ENCODE assay signal across 30 mouse cellular contexts in the genomic region with DNA sequence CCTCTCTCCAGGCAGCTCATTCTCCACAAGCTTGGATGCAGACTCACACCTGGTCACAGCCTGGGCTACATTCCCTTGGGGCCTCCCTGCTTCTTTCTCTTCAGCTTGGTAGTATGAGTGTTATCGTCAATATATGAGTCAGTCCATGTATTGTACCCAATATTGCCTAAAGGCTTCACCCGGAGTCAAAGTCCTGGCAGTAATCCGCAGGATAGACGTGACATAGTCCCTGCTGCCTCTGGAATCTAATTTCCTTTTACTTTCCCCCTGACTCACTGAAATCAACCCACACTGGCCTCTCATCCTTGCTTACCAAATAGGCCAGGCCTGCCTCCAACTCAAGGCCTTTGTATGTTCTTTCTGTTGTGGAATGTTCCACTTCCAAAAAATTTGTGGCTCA.
A peak's percentile ranks its signal among the peaks of the same experiment; 100 is the strongest.
DNase-seq lines count a peak whose midpoint lies in the region; ATAC-seq and TF ChIP-seq lines count a peak whose summit lies in the region.
"Had no signal": no experiment of that assay in that cellular context is flagged by ENCODE, and none has a peak within 500 bp of the region (broad histone marks: within the 10 kb centered on the region; RNA-seq: fewer than 3 reads in every experiment).

No protein-coding gene starts in this region.

- H3K4me1 ChIP-seq in midbrain, embryonic 11.5 days (ENCODE audit: control insufficient read depth, insufficient read depth, low read length), result no peaks in the 10 kb centered on the region
- no peaks in the 10 kb centered on the region for H3K4me1 ChIP-seq in midbrain, embryonic 14.5 days (ENCODE audit: control insufficient read depth, insufficient read depth, low read length)
- H3K4me1 ChIP-seq in intestine, embryonic 15.5 days (replicated peaks), result no peaks in the 10 kb centered on the region
- no peaks in the 10 kb centered on the region for H3K4me1 ChIP-seq in stomach, postnatal 0 days (replicated peaks; ENCODE audit: control insufficient read depth, insufficient read depth)
- H3K4me1 ChIP-seq: embryonic facial prominence, embryonic 10.5 days; embryonic facial prominence, embryonic 13.5 days; forebrain, embryonic 12.5 days; forebrain, embryonic 15.5 days; heart, embryonic 10.5 days; heart, embryonic 13.5 days had no signal

- no peaks in the 10 kb centered on the region for H3K36me3 ChIP-seq in midbrain, embryonic 11.5 days (ENCODE audit: control insufficient read depth, insufficient read depth, low read length)
- no peaks in the 10 kb centered on the region for H3K36me3 ChIP-seq in midbrain, embryonic 14.5 days (ENCODE audit: control insufficient read depth, insufficient read depth, low read length)
- H3K36me3 ChIP-seq in intestine, embryonic 15.5 days, result no peaks in the 10 kb centered on the region
- no peaks in the 10 kb centered on the region for H3K36me3 ChIP-seq in stomach, postnatal 0 days (ENCODE audit: control insufficient read depth, insufficient read depth, low read length)
- H3K36me3 ChIP-seq: embryonic facial prominence, embryonic 10.5 days; embryonic facial prominence, embryonic 13.5 days; forebrain, embryonic 12.5 days; forebrain, embryonic 15.5 days; heart, embryonic 10.5 days; heart, embryonic 13.5 days had no signal

- H3K27ac ChIP-seq in midbrain, embryonic 11.5 days (ENCODE audit: low read depth, low read length), result no peak overlapping the region
- H3K27ac ChIP-seq in midbrain, embryonic 14.5 days (replicated peaks; ENCODE audit: low read depth, low read length), result no peak overlapping the region
- no peak overlapping the region for H3K27ac ChIP-seq in intestine, embryonic 15.5 days
- no peak overlapping the region for H3K27ac ChIP-seq in stomach, postnatal 0 days (replicated peaks)
- H3K27ac ChIP-seq: embryonic facial prominence, embryonic 10.5 days; embryonic facial prominence, embryonic 13.5 days; forebrain, embryonic 12.5 days; forebrain, embryonic 15.5 days; heart, adult 2 months; heart, embryonic 10.5 days; heart, embryonic 13.5 days; hindbrain, embryonic 14.5 days; hindbrain, postnatal 0 days had no signal

- no peak for TF ChIP-seq EP300 in stomach, postnatal 0 days (optimal IDR thresholded peaks at IDR 0.05)

- H3K9me3 ChIP-seq in midbrain, embryonic 11.5 days (ENCODE audit: control insufficient read depth, low read length), result no peaks in the 10 kb centered on the region
- H3K9me3 ChIP-seq in midbrain, embryonic 14.5 days (ENCODE audit: control insufficient read depth, low read length), result no peaks in the 10 kb centered on the region
- no peaks in the 10 kb centered on the region for H3K9me3 ChIP-seq in intestine, embryonic 15.5 days
- H3K9me3 ChIP-seq in stomach, postnatal 0 days (ENCODE audit: control insufficient read depth, low read length), result no peaks in the 10 kb centered on the region
- H3K9me3 ChIP-seq: embryonic facial prominence, embryonic 10.5 days; embryonic facial prominence, embryonic 13.5 days; forebrain, embryonic 12.5 days; forebrain, embryonic 15.5 days; heart, embryonic 10.5 days; heart, embryonic 13.5 days had no signal

- TF ChIP-seq CTCF in stomach, postnatal 0 days (IDR thresholded peaks at IDR 0.05; ENCODE audit: low read depth), result no peak

- DNase-seq in midbrain, embryonic 11.5 days (ENCODE audit: low spot score, missing footprints), result peak; percentile 64
- no peak for DNase-seq in midbrain, embryonic 14.5 days
- DNase-seq in large intestine, adult 2 months (ENCODE audit: low read depth, low spot score), result peak; percentile 19
- DNase-seq in stomach, postnatal 0 days (ENCODE audit: low spot score), result peak; percentile 17
- DNase-seq in adrenal gland, postnatal 4 days (ENCODE audit: low spot score in 2 of 2), result no peak
- DNase-seq in kidney, adult 11 months, result no peak
- no peak for DNase-seq in thymus, postnatal 25 days
- DNase-seq: adrenal gland, adult 2 months; adrenal gland, postnatal 14 days; B cell, adult 2 months; cerebellum, adult 11-12 months; cerebellum, adult 8-10 months; cerebellum, postnatal 10 days; cerebellum, postnatal 36 days; embryo, embryonic 11 days; gastrocnemius, postnatal 25 days; heart, adult 2 months; heart, postnatal 14 days; heart, postnatal 4 days had no signal

- H3K4me3 ChIP-seq in midbrain, embryonic 11.5 days (ENCODE audit: low read depth, low read length), result no peak overlapping the region
- no peak overlapping the region for H3K4me3 ChIP-seq in midbrain, embryonic 14.5 days (replicated peaks; ENCODE audit: low read depth, low read length)
- no peak overlapping the region for H3K4me3 ChIP-seq in intestine, embryonic 15.5 days (replicated peaks)
- H3K4me3 ChIP-seq in stomach, postnatal 0 days (ENCODE audit: low read depth, low read length), result no peak overlapping the region
- H3K4me3 ChIP-seq: embryonic facial prominence, embryonic 10.5 days; embryonic facial prominence, embryonic 13.5 days; erythroblast, embryonic 14.5 days; forebrain, embryonic 12.5 days; forebrain, embryonic 15.5 days; heart, adult 2 months; heart, embryonic 10.5 days; heart, embryonic 13.5 days had no signal

- WGBS in midbrain, embryonic 11.5 days, result 85% methylated on average over 4 of the region's 4 CpGs
- WGBS in midbrain, embryonic 14.5 days, result 80% methylated on average over 4 of the region's 4 CpGs
- 53% methylated on average over 4 of the region's 4 CpGs for WGBS in intestine, embryonic 15.5 days
- 47% methylated on average over 4 of the region's 4 CpGs for WGBS in large intestine, adult 2 months
- 59% methylated on average over 4 of the region's 4 CpGs for WGBS in stomach, postnatal 0 days

- H3K27me3 ChIP-seq in midbrain, embryonic 11.5 days (ENCODE audit: control insufficient read depth, insufficient read depth, low read length), result no peaks in the 10 kb centered on the region
- no peaks in the 10 kb centered on the region for H3K27me3 ChIP-seq in midbrain, embryonic 14.5 days (ENCODE audit: control insufficient read depth, insufficient read depth, low read length)
- H3K27me3 ChIP-seq in intestine, embryonic 15.5 days (replicated peaks), result no peaks in the 10 kb centered on the region
- H3K27me3 ChIP-seq in stomach, postnatal 0 days (ENCODE audit: control insufficient read depth, insufficient read depth, low read length), result no peaks in the 10 kb centered on the region
- H3K27me3 ChIP-seq: embryonic facial prominence, embryonic 13.5 days; forebrain, embryonic 12.5 days; forebrain, embryonic 15.5 days; heart, embryonic 13.5 days; Patski had no signal

- H3K4me2 ChIP-seq in midbrain, embryonic 11.5 days, result no peak overlapping the region
- no peak overlapping the region for H3K4me2 ChIP-seq in midbrain, embryonic 14.5 days (ENCODE audit: low read length)
- no peak overlapping the region for H3K4me2 ChIP-seq in intestine, embryonic 15.5 days (replicated peaks)
- no peak overlapping the region for H3K4me2 ChIP-seq in stomach, postnatal 0 days (replicated peaks; ENCODE audit: low read depth)
- H3K4me2 ChIP-seq: embryonic facial prominence, embryonic 13.5 days; forebrain, embryonic 12.5 days; forebrain, embryonic 15.5 days; heart, embryonic 13.5 days; hindbrain, embryonic 14.5 days had no signal

- no peak for ATAC-seq in midbrain, embryonic 11.5 days (ENCODE audit: low FRiP score)
- no peak for ATAC-seq in midbrain, embryonic 14.5 days (ENCODE audit: low FRiP score, low TSS enrichment)
- ATAC-seq in intestine, embryonic 15.5 days, result peak; percentile 89
- ATAC-seq in stomach, postnatal 0 days (ENCODE audit: low FRiP score, low TSS enrichment), result peak; percentile 91
- ATAC-seq: forebrain, embryonic 15.5 days; hindbrain, postnatal 0 days; Patski had no signal

- no peak overlapping the region for H3K9ac ChIP-seq in midbrain, embryonic 11.5 days (ENCODE audit: low read length)
- no peak overlapping the region for H3K9ac ChIP-seq in midbrain, embryonic 14.5 days (replicated peaks; ENCODE audit: low read length)
- H3K9ac ChIP-seq in intestine, embryonic 15.5 days, result no peak overlapping the region
- H3K9ac ChIP-seq in stomach, postnatal 0 days (ENCODE audit: low read length), result no peak overlapping the region
- H3K9ac ChIP-seq: embryonic facial prominence, embryonic 13.5 days; forebrain, embryonic 12.5 days; forebrain, embryonic 15.5 days; heart, embryonic 13.5 days; hindbrain, embryonic 14.5 days had no signal

Comparison
In these comparisons a context has a peak if more than half of its experiments do, and no peak if none do; other contexts are left out.
1. DNase-seq: peak in midbrain, embryonic 11.5 days (single experiment), large intestine, adult 2 months (single experiment) and stomach, postnatal 0 days (single experiment); none in midbrain, embryonic 14.5 days (single experiment), adrenal gland, postnatal 4 days (0 of 2), kidney, adult 11 months (single experiment) and thymus, postnatal 25 days (single experiment).
2. ATAC-seq: peak in intestine, embryonic 15.5 days (single experiment) and stomach, postnatal 0 days (single experiment); none in midbrain, embryonic 11.5 days (single experiment) and midbrain, embryonic 14.5 days (single experiment).